Mouse (Mus musculus) embryonic facial prominence, embryonic 15.5 days (tissue): ENCODE measurements around the gene Myh13. TPM values are rescaled to one million over a fixed set of nuclear protein-coding genes. Genes with fewer than 3 reads are reported as not detected.

Experiments
- ATAC-seq: fragments of 200-750 bp; cut with Nextera tagmentation; 2 replicates; pipeline ENCODE4 v1.8.0; 2017; ENCODE audit warnings: low read depth, moderate TSS enrichment; ENCODE audit not compliant: insufficient number of reproducible peaks, low FRiP score, low TSS enrichment
- H3K27ac ChIP-seq: fragments of 300-500 bp; sonication (generic); replicated peaks from 2 replicates; pipeline ENCODE4 v1.5.1; 2015; ENCODE audit warnings: mild to moderate bottlenecking, inconsistent platforms
- H3K27me3 ChIP-seq: fragments of 300-500 bp; sonication (generic); 2 replicates; pipeline ENCODE4 v1.6.1; 2015; ENCODE audit warnings: inconsistent platforms
- H3K36me3 ChIP-seq: fragments of 300-500 bp; sonication (generic); 2 replicates; pipeline ENCODE4 v1.6.1; 2015; ENCODE audit warnings: mild to moderate bottlenecking, inconsistent platforms
- H3K4me1 ChIP-seq: fragments of 300-500 bp; sonication (generic); 2 replicates; pipeline ENCODE4 v1.6.1; 2015; ENCODE audit warnings: inconsistent platforms
- H3K4me2 ChIP-seq: fragments of 300-500 bp; sonication (generic); replicated peaks from 2 replicates; pipeline ENCODE4 v1.6.1; 2015; ENCODE audit warnings: mild to moderate bottlenecking, inconsistent platforms
- H3K4me3 ChIP-seq: fragments of 300-500 bp; sonication (generic); replicated peaks from 2 replicates; pipeline ENCODE4 v1.5.1; 2015; ENCODE audit warnings: mild to moderate bottlenecking, inconsistent platforms
- H3K9ac ChIP-seq: fragments of 300-500 bp; sonication (generic); 2 replicates; pipeline ENCODE4 v1.6.1; 2015; ENCODE audit warnings: inconsistent platforms
- H3K9me3 ChIP-seq: fragments of 300-500 bp; sonication (generic); replicated peaks from 2 replicates; pipeline ENCODE4 v1.6.1; 2016; ENCODE audit warnings: inconsistent platforms
- WGBS: fragments of 180-500 bp; shearing (Covaris S2); methylation state at CpG from one replicate; pipeline ENCODE4 v1.1.7; 2015; 5-methylcytosine and 5-hydroxymethylcytosine counted together
- polyA plus RNA-seq: library from polyadenylated mRNA; unstranded; fragments of >200 nt; fragmentation: Nextera tagmentation; extraction: Ambion mirVana; gene quantifications from 2 replicates; pipeline ENCODE4 v1.2.1, GENCODE M21; 2015

Myh13 gene
- 0.08 and 0.11 TPM in 2 replicates for polyA plus RNA-seq

DNA sequence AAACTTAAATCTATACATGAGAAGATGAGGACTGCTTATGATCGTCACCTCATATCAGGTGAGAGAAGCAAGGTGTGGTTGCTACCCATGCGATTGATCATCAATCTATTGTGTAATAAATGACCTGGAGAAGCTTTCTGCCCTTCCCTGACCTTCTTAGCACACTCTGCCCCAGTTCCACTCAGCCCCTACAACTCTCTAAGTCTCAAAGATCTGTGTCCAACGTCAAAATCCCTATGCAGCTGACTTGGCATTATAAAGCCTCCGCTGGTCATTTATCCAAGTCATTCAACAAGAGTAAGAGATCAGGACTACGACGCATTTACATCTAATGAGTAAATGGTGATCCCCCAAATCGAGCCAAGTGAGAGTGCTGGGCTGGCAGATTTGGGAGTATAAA lies at the start of gene Myh13:
Gene Myh13, plus strand, starts transcription at position 301 of the 400 bp plus-strand sequence.
- Histone ChIP-seq H3K9me3 (no peaks in the 10 kb centered on the region), H3K4me2 (no peak within 1 kb of the TSS), H3K4me3 (no peak within 1 kb of the TSS), H3K27me3 (no peaks in the 10 kb centered on the region), H3K4me1 (no peaks in the 10 kb centered on the region), H3K27ac (no peak within 1 kb of the TSS), H3K36me3 (no peaks in the 10 kb centered on the region), H3K9ac (no peak within 1 kb of the TSS)
- ATAC-seq = no peak
- 89% methylated on average over 7 of the region's 7 CpGs for WGBS

DNA sequence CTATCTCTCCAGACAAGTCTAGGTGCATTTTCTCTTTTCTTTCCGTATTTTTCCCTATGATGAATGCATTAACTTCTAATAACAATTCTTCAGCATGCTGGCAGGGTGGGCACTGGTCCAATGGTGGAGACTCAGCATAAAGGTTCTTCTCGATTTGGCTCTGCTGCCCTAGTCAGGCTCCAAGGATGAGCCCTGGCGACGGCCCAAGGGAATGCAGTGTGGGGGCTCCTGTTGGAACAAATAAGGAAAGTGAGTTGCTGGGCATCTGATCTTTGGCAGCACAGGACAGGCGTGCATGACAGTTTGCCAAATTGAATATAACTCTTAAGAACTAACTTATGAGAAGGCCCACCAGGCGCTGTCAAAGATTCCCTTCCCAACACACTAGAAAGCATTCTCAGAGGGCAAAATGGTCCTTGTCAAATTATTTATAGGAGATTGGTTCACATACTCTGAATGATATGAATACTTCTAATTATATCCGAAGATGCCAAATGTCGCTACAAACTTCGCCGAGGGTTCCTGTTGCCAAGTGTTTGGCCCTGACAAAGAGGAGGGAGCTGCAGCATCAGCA lies 44.8 kb upstream of the Myh13 start, which contains the start of gene Myh8:
Gene Myh8, plus strand, starts transcription at position 524 of the 574 bp plus-strand sequence.
- 77% methylated on average over 10 of the region's 10 CpGs for WGBS
- H3K27ac ChIP-seq = no peak within 1 kb of the TSS
- no peaks in the 10 kb centered on the region for H3K27me3 ChIP-seq
- no peak within 1 kb of the TSS for H3K4me2 ChIP-seq
- H3K36me3 ChIP-seq = no peaks in the 10 kb centered on the region
- ATAC-seq = no peak
- no peaks in the 10 kb centered on the region for H3K9me3 ChIP-seq
- H3K9ac ChIP-seq = no peak within 1 kb of the TSS
- H3K4me1 ChIP-seq = no peaks in the 10 kb centered on the region
- no peak within 1 kb of the TSS for H3K4me3 ChIP-seq

DNA sequence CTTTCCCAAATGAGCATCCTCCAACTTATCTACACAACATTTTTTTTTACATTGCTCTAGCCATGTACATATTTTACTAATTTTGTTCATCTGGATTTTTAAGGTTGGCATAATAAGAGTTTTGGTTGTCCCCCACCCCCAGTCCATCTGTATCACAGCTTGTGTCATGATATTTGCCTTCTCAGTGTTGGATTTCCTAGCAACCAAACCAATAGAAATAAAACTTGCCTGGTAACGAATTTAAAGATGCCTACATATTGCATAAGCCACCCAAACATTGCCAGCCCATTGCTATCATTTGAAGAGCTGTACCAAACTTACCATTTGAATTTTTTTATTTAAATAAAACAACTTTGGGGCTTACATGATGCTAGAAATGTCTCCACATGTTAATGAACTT lies 28.0 kb upstream of the Myh13 start:
- no peak for ATAC-seq
- Histone ChIP-seq H3K9me3 (no peaks in the 10 kb centered on the region), H3K27me3 (no peaks in the 10 kb centered on the region), H3K36me3 (no peaks in the 10 kb centered on the region), H3K9ac (no peak overlapping the region), H3K4me2 (no peak overlapping the region), H3K4me1 (no peaks in the 10 kb centered on the region), H3K4me3 (no peak overlapping the region), H3K27ac (no peak overlapping the region)
- 71% methylated on average over 1 of the region's 1 CpGs for WGBS

DNA sequence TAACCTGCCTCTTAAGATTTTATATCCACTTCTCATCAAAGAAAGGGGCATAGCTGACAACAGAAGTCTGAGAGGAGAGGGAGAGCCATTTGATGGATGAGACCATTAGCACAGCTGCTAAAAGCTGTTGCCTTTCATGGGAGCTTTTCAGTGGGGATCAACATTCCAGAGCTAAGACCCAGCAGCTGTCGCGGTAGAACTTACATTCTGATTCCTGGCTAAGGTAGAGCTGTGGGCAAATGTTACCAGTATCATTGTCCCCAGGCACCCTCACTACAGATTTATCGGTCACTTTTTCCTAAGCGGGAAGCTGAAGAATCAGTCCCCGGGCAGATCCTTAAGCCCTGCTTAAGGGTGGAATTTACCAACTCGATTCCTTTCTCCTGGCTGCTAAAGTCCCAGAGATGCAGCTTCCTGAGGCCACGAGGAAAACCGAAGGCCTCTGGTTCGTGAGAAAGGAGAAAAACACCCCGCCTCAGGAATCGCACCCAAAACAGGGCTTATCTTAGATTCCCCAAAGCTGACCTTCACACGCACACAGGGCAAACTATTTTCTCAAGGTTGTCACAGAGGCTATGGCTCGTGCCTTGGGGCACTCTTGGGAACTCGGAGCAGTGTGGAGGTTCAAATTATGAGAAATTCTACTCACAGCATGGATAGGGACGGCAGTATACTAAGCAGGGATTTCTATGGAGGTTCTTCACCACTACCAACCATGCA lies 7.6 kb upstream of the Myh13 start:
- no peak overlapping the region for H3K27ac ChIP-seq
- no peak overlapping the region for H3K4me3 ChIP-seq
- WGBS = 39% methylated on average over 15 of the region's 15 CpGs
- no peaks in the 10 kb centered on the region for H3K9me3 ChIP-seq
- H3K4me1 ChIP-seq = no peaks in the 10 kb centered on the region
- H3K36me3 ChIP-seq = no peaks in the 10 kb centered on the region
- H3K4me2 ChIP-seq = no peak overlapping the region
- no peaks in the 10 kb centered on the region for H3K27me3 ChIP-seq
- ATAC-seq = peak; percentile 57; the same call in 1 of the 2 replicates
- no peak overlapping the region for H3K9ac ChIP-seq

DNA sequence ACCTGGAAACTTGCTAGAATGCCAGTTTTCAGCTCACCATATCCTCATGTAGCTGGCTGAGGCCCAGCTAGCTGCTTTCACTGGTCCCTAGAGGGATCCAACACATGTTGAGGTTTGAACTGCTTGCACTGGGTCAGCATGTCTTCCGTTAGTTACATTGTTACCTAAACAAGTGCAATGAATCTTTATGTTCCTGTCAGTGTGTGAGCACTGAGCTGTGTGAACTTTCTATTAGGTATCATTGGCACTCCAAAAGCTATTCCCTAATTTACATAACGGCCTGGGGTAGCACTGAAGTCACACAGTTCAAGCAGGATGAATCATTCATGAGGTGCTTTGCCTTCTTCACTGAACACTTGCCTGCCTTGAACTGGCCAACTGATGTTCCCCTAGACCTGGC lies 5.1 kb downstream of the Myh13 start:
- H3K4me1 ChIP-seq = no peaks in the 10 kb centered on the region
- H3K27me3 ChIP-seq = no peaks in the 10 kb centered on the region
- H3K4me2 ChIP-seq = no peak overlapping the region
- no peaks in the 10 kb centered on the region for H3K9me3 ChIP-seq
- no peak overlapping the region for H3K4me3 ChIP-seq
- WGBS = 62% methylated on average over 2 of the region's 2 CpGs
- no peak overlapping the region for H3K9ac ChIP-seq
- ATAC-seq = no peak
- H3K27ac ChIP-seq = no peak overlapping the region
- H3K36me3 ChIP-seq = no peaks in the 10 kb centered on the region

DNA sequence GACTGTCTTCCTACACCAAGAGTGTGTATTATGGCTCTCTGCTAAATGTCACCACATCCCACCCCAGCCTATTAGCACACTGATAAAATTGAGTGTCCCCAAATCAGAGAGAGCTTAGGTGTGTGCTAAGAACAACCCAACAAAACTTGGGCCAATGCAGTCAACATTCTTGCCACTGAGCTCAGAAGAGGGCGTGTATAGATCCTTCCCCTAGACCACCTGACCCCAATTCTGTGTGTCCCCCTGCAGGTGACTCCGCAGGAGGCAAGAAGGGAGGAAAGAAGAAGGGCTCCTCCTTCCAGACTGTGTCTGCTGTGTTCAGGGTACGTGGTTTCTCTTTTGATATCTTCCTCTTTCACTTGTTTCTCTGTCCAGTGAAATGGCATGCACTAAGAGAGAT lies 23.1 kb downstream of the Myh13 start:
- Histone ChIP-seq H3K9me3 (no peaks in the 10 kb centered on the region), H3K36me3 (no peaks in the 10 kb centered on the region), H3K4me2 (no peak overlapping the region), H3K27me3 (no peaks in the 10 kb centered on the region; the same call in 1 of the 2 replicates), H3K4me3 (no peak overlapping the region), H3K27ac (no peak overlapping the region), H3K4me1 (no peaks in the 10 kb centered on the region), H3K9ac (no peak overlapping the region)
- WGBS = 57% methylated on average over 3 of the region's 3 CpGs
- ATAC-seq = no peak

DNA sequence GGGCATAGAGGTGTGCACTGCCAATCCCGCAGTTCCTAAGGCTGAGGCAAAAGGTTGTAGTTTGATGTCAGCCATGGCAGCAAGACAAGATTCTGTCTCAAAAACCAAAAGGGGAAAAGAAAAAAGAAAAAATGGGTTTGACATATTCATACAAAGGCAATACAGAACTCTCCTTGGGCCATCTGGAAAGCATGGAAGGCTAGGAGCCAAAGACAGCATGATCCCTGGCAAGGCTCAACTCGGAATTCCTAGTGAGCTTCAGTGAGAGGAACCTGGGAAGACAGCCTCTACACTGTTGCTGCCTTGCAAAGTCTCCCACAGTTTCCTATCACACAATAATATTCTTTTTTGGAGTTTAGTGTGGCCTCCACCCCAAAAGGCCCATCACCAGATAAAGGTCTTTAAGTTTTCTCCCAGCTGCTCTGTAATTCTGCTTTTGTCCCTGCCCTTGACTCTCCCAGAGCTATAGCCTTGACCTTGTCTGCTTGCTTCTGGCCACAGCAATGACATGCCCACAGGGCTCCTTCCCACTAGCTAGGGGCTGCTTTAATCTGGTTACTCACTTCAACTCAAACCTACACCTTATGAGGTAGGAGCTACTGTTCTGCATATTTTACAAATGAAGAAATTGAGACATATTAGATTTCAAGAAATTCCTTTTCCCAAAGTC lies 23.9 kb downstream of the Myh13 start:
- Histone ChIP-seq H3K4me1 (peaks cover 5% of the 10 kb centered on the region; the same call in 1 of the 2 replicates), H3K9me3 (no peaks in the 10 kb centered on the region), H3K4me2 (no peak overlapping the region), H3K27ac (no peak overlapping the region), H3K36me3 (no peaks in the 10 kb centered on the region), H3K4me3 (no peak overlapping the region), H3K9ac (no peak overlapping the region), H3K27me3 (no peaks in the 10 kb centered on the region; the same call in 1 of the 2 replicates)
- ATAC-seq = no peak
- WGBS = 59% methylated on average over 2 of the region's 2 CpGs

DNA sequence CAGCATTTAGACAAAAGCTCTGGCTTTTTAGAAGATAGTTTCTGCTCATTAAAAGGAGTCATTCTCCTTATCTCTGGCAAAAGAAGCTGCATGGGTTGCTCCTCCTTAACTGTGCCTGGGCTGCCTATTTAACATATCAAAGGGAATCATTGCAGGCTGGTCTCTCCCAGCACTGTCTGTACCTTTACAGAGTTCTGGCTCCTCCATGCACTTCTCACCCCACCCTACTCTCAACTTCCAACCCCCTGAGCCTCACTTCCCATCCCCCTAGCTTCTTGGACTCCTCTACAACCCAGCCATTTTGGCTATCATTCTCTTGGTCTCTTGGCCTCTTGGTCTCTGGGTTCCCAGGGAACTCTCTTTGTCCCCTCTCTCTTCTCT lies 24.4 kb downstream of the Myh13 start:
- Histone ChIP-seq H3K4me2 (no peak overlapping the region), H3K9me3 (no peaks in the 10 kb centered on the region), H3K9ac (no peak overlapping the region), H3K4me3 (no peak overlapping the region), H3K36me3 (no peaks in the 10 kb centered on the region), H3K4me1 (peaks cover 5% of the 10 kb centered on the region; the same call in 1 of the 2 replicates), H3K27me3 (no peaks in the 10 kb centered on the region; the same call in 1 of the 2 replicates), H3K27ac (no peak overlapping the region)
- ATAC-seq = no peak

DNA sequence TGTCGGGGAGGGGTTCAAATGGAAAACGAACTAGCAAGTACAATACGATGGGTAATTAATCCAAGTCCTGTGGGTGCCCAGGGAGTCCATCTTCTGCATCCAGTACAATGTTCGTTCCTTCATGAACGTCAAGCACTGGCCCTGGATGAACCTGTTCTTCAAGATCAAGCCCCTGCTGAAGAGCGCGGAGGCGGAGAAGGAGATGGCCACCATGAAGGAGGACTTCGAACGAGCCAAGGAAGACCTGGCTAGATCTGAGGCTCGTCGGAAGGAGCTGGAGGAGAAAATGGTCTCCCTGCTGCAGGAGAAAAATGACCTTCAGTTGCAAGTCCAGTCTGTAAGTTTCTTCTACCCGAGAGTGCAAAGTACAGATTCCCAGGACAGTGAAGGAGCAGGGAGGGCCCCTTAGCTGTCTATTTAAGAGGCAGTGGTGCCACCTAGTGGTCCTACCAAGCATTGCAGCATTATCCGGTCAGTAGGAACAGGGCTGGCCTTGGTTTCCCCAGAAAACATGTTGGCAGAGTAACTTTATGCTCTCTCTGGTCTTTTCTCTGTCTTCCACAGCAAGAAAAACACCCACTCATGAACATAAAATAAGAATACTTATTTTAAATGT lies 28.8 kb downstream of the Myh13 start:
- Histone ChIP-seq H3K36me3 (no peaks in the 10 kb centered on the region), H3K27me3 (no peaks in the 10 kb centered on the region; the same call in 1 of the 2 replicates), H3K4me3 (no peak overlapping the region), H3K9ac (no peak overlapping the region), H3K27ac (no peak overlapping the region), H3K4me1 (peaks cover 5% of the 10 kb centered on the region; the same call in 1 of the 2 replicates), H3K4me2 (peak overlapping the region; percentile 27), H3K9me3 (no peaks in the 10 kb centered on the region)
- ATAC-seq = peak; percentile 69; the same call in 1 of the 2 replicates
- WGBS = 45% methylated on average over 14 of the region's 14 CpGs

DNA sequence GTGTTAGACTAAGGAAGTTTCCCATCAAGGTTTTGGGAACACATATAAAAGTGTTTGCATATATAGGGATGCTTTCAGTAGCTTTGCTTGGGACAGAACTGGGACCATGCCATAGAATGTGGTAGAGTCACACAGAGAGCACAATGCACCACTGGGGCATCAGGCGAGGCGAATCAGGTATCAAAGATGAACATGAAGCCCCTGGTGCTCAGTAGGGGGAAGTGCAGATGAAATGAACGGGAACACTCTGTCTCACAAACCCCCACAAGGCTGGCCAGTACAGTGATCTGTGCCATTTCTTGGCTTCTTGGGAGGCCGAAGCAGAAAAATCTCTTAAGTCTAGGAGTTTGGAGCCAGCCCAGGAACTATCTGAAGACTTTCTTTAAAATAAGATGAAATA lies 31.6 kb downstream of the Myh13 start:
- no peak overlapping the region for H3K4me3 ChIP-seq
- H3K9ac ChIP-seq = no peak overlapping the region
- H3K9me3 ChIP-seq = no peaks in the 10 kb centered on the region
- ATAC-seq = no peak
- 49% methylated on average over 4 of the region's 4 CpGs for WGBS
- no peak overlapping the region for H3K4me2 ChIP-seq
- H3K27me3 ChIP-seq = no peaks in the 10 kb centered on the region; the same call in 1 of the 2 replicates
- peaks cover 7% of the 10 kb centered on the region; the same call in 1 of the 2 replicates for H3K4me1 ChIP-seq
- no peak overlapping the region for H3K27ac ChIP-seq
- no peaks in the 10 kb centered on the region for H3K36me3 ChIP-seq

DNA sequence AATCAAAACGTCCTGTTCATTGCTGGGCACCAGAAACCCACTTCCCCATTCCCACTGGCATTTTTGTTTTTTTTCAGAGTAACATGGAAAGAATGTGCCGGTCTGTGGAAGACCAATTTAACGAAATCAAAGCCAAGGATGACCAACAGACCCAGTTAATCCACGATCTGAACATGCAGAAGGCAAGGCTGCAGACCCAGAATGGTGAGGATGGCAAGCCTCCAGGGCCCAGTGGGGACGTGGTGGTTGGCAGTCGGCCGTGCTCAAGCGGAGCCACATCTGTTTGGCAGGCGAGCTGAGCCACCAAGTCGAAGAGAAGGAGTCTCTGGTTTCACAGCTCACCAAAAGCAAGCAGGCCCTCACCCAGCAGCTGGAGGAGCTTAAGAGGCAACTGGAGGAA lies 36.6 kb downstream of the Myh13 start:
- peak; percentile 65 for ATAC-seq
- H3K4me2 ChIP-seq = no peak overlapping the region
- WGBS = 28% methylated on average over 10 of the region's 10 CpGs
- H3K4me3 ChIP-seq = no peak overlapping the region
- no peaks in the 10 kb centered on the region for H3K9me3 ChIP-seq
- no peak overlapping the region for H3K27ac ChIP-seq
- no peaks in the 10 kb centered on the region for H3K27me3 ChIP-seq
- no peaks in the 10 kb centered on the region for H3K36me3 ChIP-seq
- H3K4me1 ChIP-seq = 0 out of 2 replicates have a peak, but pooled peaks cover 8% of the 10 kb centered on the region
- no peak overlapping the region for H3K9ac ChIP-seq
